Mouse (Mus musculus) kidney, postnatal 0 days (tissue): ENCODE data around the gene Skap2. TPM values are rescaled to one million over a fixed set of nuclear protein-coding genes. Genes with fewer than 3 reads are reported as not detected.

ENCODE experiments used
- ATAC-seq: fragments of 200-750 bp; cut with Nextera tagmentation; replicated peaks from 2 replicates; pipeline ENCODE4 v1.8.0; 2017; ENCODE audit warnings: low read depth, moderate number of reproducible peaks, moderate TSS enrichment, moderate library complexity; ENCODE audit not compliant: low FRiP score
- DNase-seq: peaks from one replicate; pipeline ENCODE4 v3.0.0-alpha.2; 2016; ENCODE audit warnings: low spot score
- H3K27ac ChIP-seq: fragments of 300-500 bp; sonication (generic); 2 replicates; pipeline ENCODE4 v1.5.1; 2014; ENCODE audit warnings: mild to moderate bottlenecking
- H3K27me3 ChIP-seq: fragments of 300-500 bp; sonication (generic); 2 replicates; pipeline ENCODE4 v1.6.1; 2014; ENCODE audit warnings: low read length, mixed read lengths; ENCODE audit not compliant: insufficient read depth
- H3K36me3 ChIP-seq: fragments of 300-500 bp; sonication (generic); 2 replicates; pipeline ENCODE4 v1.6.1; 2014; ENCODE audit warnings: low read length, mixed read lengths; ENCODE audit not compliant: insufficient read depth
- H3K4me1 ChIP-seq: fragments of 300-500 bp; sonication (generic); replicated peaks from 2 replicates; pipeline ENCODE4 v1.6.1; 2014; ENCODE audit warnings: antibody characterized with exemption, low read length, mixed read lengths; ENCODE audit not compliant: insufficient read depth
- H3K4me2 ChIP-seq: fragments of 300-500 bp; sonication (generic); 2 replicates; pipeline ENCODE4 v1.6.1; 2014; ENCODE audit warnings: mild to moderate bottlenecking, low read length, moderate library complexity, mixed read lengths
- H3K4me3 ChIP-seq: fragments of 300-500 bp; sonication (generic); replicated peaks from 2 replicates; pipeline ENCODE4 v1.5.1; 2014; ENCODE audit warnings: low read depth, low read length
- H3K9ac ChIP-seq: fragments of 300-500 bp; sonication (generic); 2 replicates; pipeline ENCODE4 v1.6.1; 2014; ENCODE audit warnings: low read depth, low read length
- H3K9me3 ChIP-seq: fragments of 300-500 bp; sonication (generic); replicated peaks from 2 replicates; pipeline ENCODE4 v1.6.1; 2016; ENCODE audit warnings: low read length, inconsistent platforms, mixed read lengths
- CTCF ChIP-seq: IDR thresholded peaks from 2 replicates; pipeline ENCODE4 v1.5.1; 2016; ENCODE audit warnings: antibody characterized with exemption, low read depth, mild to moderate bottlenecking, moderate library complexity
- WGBS: fragments of 180-500 bp; shearing (Covaris S2); extraction: QIAGEN DNeasy Blood & Tissue Kit; methylation state at CpG from one replicate; pipeline ENCODE4 v1.1.7; 2014; 5-methylcytosine and 5-hydroxymethylcytosine counted together
- polyA plus RNA-seq: library from polyadenylated mRNA; unstranded; fragments of >200 nt; fragmentation: Nextera tagmentation; extraction: Ambion mirVana; gene quantifications from 2 replicates; pipeline ENCODE4 v1.2.1, GENCODE M21; 2015

The Skap2 gene
- polyA plus RNA-seq, 1 experiment from 2014 or later = 35.6 TPM

DNA sequence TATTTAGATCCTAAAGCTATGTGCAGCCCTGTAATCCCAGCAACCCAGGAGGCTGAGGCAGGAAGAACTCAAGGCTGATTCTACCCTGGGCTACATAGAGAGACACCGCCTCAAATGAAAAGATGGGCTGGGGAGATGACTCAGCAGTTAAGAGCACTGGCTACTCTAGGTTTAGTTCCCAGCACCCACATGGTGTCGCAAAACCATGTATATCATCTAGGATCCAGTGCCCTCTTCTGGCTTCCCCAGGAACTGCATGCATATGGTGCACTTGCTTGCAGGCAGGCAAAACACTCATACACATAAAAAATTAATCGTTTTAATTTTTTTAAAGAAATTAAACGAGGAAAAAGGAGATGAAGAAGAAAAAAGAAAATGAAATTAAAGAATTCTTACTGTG, 23.7 kb upstream of the Skap2 start:
- ATAC-seq = no peak
- TF ChIP-seq CTCF = peak; percentile 37; the same call in 1 of the 2 replicates
- H3K4me2 ChIP-seq = no peak overlapping the region
- no peak overlapping the region for H3K27ac ChIP-seq
- 91% methylated on average over 4 of the region's 4 CpGs for WGBS
- no peaks in the 10 kb centered on the region for H3K27me3 ChIP-seq
- no peaks in the 10 kb centered on the region for H3K4me1 ChIP-seq
- no peaks in the 10 kb centered on the region for H3K36me3 ChIP-seq
- H3K9ac ChIP-seq = no peak overlapping the region
- no peak overlapping the region for H3K4me3 ChIP-seq
- no peaks in the 10 kb centered on the region for H3K9me3 ChIP-seq
- no peak for DNase-seq

DNA sequence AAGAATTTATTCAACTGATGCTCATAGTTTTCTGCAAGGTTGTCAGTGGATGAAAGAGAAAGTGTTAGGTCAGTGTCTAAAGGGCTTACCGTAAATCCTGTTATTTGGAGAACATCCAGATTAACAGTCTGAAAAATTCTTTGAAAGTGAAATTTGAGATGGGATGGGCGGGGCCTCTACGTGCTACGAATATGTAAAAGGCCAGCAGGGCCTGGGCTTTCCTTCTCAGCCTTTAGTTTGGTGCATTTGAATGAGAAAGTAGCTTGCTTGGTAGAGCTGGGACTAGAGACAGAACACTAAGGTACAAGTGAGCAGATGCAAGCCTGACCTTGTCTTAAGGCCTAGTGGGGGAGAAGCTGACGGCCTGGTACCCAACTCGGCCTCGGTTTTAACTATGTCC, 18.8 kb upstream of the Skap2 start:
- Histone ChIP-seq H3K4me1 (no peaks in the 10 kb centered on the region), H3K9me3 (no peaks in the 10 kb centered on the region), H3K27me3 (no peaks in the 10 kb centered on the region), H3K4me3 (no peak overlapping the region), H3K36me3 (no peaks in the 10 kb centered on the region), H3K27ac (no peak overlapping the region), H3K4me2 (no peak overlapping the region), H3K9ac (no peak overlapping the region)
- WGBS = 28% methylated on average over 7 of the region's 7 CpGs
- TF ChIP-seq CTCF = no peak
- ATAC-seq (no peak), DNase-seq (peak; percentile 56)

DNA sequence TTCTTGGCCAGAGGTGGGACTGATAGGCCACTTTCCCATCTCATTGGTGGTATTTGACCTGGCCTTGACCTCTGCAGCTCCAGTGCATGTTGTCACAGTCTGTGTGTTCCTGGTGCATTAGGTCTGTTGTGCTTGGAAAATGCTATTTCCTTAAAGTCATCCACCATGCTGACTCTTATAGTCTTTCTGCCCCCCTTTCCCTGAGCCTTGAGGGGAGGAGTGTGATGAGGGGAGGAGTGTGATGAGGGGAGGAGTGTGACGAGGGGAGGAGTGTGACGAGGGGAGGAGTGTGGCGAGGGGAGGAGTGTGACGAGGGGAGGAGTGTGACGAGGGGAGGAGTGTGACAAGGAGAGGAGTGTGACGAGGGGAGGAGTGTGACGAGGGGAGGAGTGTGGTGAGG, 15.8 kb upstream of the Skap2 start:
- no peak overlapping the region for H3K4me2 ChIP-seq
- no peaks in the 10 kb centered on the region for H3K27me3 ChIP-seq
- no peak overlapping the region for H3K27ac ChIP-seq
- H3K9me3 ChIP-seq = no peaks in the 10 kb centered on the region
- DNase-seq (no peak), ATAC-seq (no peak)
- H3K36me3 ChIP-seq = no peaks in the 10 kb centered on the region
- no peak overlapping the region for H3K9ac ChIP-seq
- no peaks in the 10 kb centered on the region for H3K4me1 ChIP-seq
- no peak overlapping the region for H3K4me3 ChIP-seq
- no peak for TF ChIP-seq CTCF
- 90% methylated on average over 7 of the region's 7 CpGs for WGBS

DNA sequence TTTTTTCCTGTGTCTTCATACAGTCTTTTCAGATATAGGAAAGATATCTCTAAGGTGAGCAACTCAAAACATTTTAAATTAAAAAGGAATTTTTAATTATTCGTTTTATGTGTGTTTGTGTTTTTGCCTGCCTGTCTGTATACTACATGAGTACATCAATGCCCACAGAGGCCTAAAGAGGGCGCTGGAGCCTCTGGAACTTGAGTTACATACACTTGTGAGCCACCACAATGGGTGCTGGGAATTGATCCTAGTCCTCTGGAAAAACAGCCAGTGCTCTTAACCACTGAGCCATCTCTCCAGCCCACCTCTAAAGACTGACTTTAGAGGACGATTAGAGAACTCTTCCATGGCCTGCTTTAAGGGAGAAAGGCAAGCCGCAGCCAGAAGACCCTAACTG, 14.8 kb upstream of the Skap2 start:
- 88% methylated on average over 4 of the region's 4 CpGs for WGBS
- no peak overlapping the region for H3K4me2 ChIP-seq
- TF ChIP-seq CTCF = no peak
- H3K4me1 ChIP-seq = no peaks in the 10 kb centered on the region
- no peak overlapping the region for H3K27ac ChIP-seq
- no peak for DNase-seq
- no peak overlapping the region for H3K9ac ChIP-seq
- H3K36me3 ChIP-seq = no peaks in the 10 kb centered on the region
- no peak overlapping the region for H3K4me3 ChIP-seq
- no peaks in the 10 kb centered on the region for H3K27me3 ChIP-seq
- H3K9me3 ChIP-seq = no peaks in the 10 kb centered on the region
- ATAC-seq = no peak

DNA sequence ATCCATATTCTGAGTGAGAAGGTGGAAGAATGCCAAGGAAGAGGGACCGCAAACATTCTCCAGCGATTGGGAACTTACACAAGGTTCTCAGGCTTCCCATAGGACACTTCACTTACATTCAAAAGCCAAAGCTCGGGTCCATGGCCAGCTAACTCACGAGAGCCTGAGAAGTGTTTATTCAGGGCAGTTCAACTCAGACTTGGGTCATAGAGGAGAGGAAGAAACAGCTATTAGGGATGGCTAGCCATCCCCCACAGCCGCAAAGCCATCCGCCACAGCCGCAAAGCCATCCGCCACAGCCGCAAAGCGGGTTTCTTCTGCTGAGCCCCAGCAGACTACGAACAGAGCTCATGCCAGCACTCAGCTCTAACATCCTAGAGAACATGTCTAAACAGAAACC, 13.9 kb upstream of the Skap2 start:
- Histone ChIP-seq H3K4me3 (no peak overlapping the region), H3K27me3 (no peaks in the 10 kb centered on the region), H3K27ac (no peak overlapping the region), H3K36me3 (no peaks in the 10 kb centered on the region), H3K9ac (no peak overlapping the region), H3K4me2 (no peak overlapping the region), H3K9me3 (no peaks in the 10 kb centered on the region), H3K4me1 (no peaks in the 10 kb centered on the region)
- 87% methylated on average over 11 of the region's 11 CpGs for WGBS
- no peak for ATAC-seq
- no peak for TF ChIP-seq CTCF
- no peak for DNase-seq

DNA sequence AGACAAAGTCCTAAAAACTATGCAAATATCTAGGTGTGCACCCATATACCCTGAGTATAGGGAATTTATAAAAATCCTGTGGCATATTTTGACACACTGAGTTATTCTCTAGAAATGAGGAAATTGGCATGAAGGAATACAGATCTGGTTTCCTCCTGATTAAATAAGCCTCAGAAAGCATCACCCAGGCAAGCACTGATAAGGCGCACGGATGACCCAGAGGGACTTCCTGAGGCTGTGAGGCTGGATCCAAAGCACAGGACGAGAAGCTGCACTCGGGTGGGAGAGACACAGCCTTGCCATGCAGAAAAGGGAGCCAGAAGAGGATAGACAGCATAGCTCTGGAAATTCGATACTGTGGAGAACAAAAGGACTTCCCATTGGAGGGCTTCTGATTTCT, 12.4 kb upstream of the Skap2 start:
- ATAC-seq (no peak), DNase-seq (no peak)
- TF ChIP-seq CTCF = no peak
- Histone ChIP-seq H3K27me3 (no peaks in the 10 kb centered on the region), H3K36me3 (no peaks in the 10 kb centered on the region), H3K4me2 (no peak overlapping the region), H3K4me1 (no peaks in the 10 kb centered on the region), H3K9me3 (no peaks in the 10 kb centered on the region), H3K27ac (no peak overlapping the region), H3K4me3 (no peak overlapping the region), H3K9ac (no peak overlapping the region)
- 49% methylated on average over 5 of the region's 5 CpGs for WGBS

DNA sequence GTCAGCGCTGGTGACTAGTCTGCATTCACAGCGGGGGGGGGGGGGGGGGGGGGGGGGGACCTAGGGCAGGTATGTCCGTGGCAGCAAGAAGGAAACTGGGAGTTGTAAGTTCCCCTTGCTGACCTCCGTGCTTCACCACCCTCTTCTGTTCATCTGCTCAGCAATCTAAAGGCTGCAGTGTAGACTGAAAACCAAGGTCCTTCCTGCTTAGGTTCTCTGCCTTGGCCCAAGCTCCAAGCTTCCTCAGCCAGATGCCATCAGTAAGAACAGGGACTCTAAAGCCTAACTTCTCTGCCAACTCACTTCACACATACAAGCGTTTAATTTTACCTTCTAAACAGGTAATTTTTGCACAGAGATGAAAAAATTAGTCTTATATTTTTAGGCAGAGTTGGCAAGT, 10.0 kb upstream of the Skap2 start:
- Histone ChIP-seq H3K4me1 (no peaks in the 10 kb centered on the region), H3K36me3 (no peaks in the 10 kb centered on the region), H3K27ac (no peak overlapping the region), H3K4me3 (no peak overlapping the region), H3K9me3 (no peaks in the 10 kb centered on the region), H3K9ac (no peak overlapping the region), H3K4me2 (no peak overlapping the region), H3K27me3 (no peaks in the 10 kb centered on the region)
- no peak for ATAC-seq
- DNase-seq = no peak
- TF ChIP-seq CTCF = no peak
- 47% methylated on average over 4 of the region's 5 CpGs for WGBS
